25 mouse cellular contexts compared by ENCODE assay signal in genomic region chr15:10830478-10830877, GRCm38 (mm10).
DNase-seq lines count a peak whose midpoint lies in the region; ATAC-seq and TF ChIP-seq lines count a peak whose summit lies in the region.
"Had no signal": no experiment of that assay in that cellular context is flagged by ENCODE, and none has a peak within 500 bp of the region (broad histone marks: within the 10 kb centered on the region; RNA-seq: fewer than 3 reads in every experiment).

No protein-coding gene starts in this region.

- no peaks in the 10 kb centered on the region for H3K36me3 ChIP-seq in intestine, embryonic 14.5 days (ENCODE audit: control insufficient read depth, insufficient read depth, low read length)
- no peaks in the 10 kb centered on the region for H3K36me3 ChIP-seq in intestine, embryonic 16.5 days (ENCODE audit: control insufficient read depth, insufficient read depth, low read length)
- no peaks in the 10 kb centered on the region for H3K36me3 ChIP-seq in lung, embryonic 14.5 days (ENCODE audit: insufficient read depth)
- H3K36me3 ChIP-seq in limb, embryonic 14.5 days (ENCODE audit: control insufficient read depth, insufficient read depth, low read length): no peaks in the 10 kb centered on the region
- H3K36me3 ChIP-seq: embryonic facial prominence, embryonic 10.5 days; embryonic facial prominence, embryonic 12.5 days; forebrain, embryonic 15.5 days; G1E had no signal

- H3K4me1 ChIP-seq in intestine, embryonic 14.5 days (replicated peaks; ENCODE audit: control insufficient read depth, insufficient read depth, low read length): peaks cover 6% of the 10 kb centered on the region; the same call in 1 of the 2 replicates
- peaks cover 8% of the 10 kb centered on the region for H3K4me1 ChIP-seq in intestine, embryonic 16.5 days (ENCODE audit: control insufficient read depth, insufficient read depth, low read length)
- H3K4me1 ChIP-seq in lung, embryonic 14.5 days (ENCODE audit: insufficient read depth): peaks cover 10% of the 10 kb centered on the region; the same call in 1 of the 2 replicates
- H3K4me1 ChIP-seq in limb, embryonic 14.5 days (ENCODE audit: control insufficient read depth, insufficient read depth, low read length): peaks cover 7% of the 10 kb centered on the region; the same call in 1 of the 2 replicates
- H3K4me1 ChIP-seq: embryonic facial prominence, embryonic 10.5 days; embryonic facial prominence, embryonic 12.5 days; forebrain, embryonic 13.5 days; forebrain, embryonic 15.5 days had no signal

- WGBS in intestine, embryonic 14.5 days: 69% methylated on average over 5 of the region's 5 CpGs
- 74% methylated on average over 5 of the region's 5 CpGs for WGBS in intestine, embryonic 16.5 days
- 42% methylated on average over 5 of the region's 5 CpGs for WGBS in lung, embryonic 14.5 days
- 42% methylated on average over 5 of the region's 5 CpGs for WGBS in limb, embryonic 14.5 days

- no peak for TF ChIP-seq CTCF in lung, embryonic 14.5 days (IDR thresholded peaks at IDR 0.05; ENCODE audit: low read depth)

- peak; percentile 38 for DNase-seq in intestine, embryonic 14.5 days (ENCODE audit: low spot score)
- DNase-seq in lung, embryonic 14.5 days: peak; percentile 41
- DNase-seq in lung, postnatal 4 days: no peak
- DNase-seq in brain, adult 2 months (ENCODE audit: low read depth, low spot score): peak; percentile 19
- no peak for DNase-seq in limb, embryonic 14.5 days (ENCODE audit: low spot score)
- DNase-seq in adipocyte (ENCODE audit: low spot score): no peak
- DNase-seq: adrenal gland, adult 2 months; adrenal gland, postnatal 10 days; adrenal gland, postnatal 25 days; B cell, adult 2 months; cerebellum, adult 11-12 months; cerebellum, adult 2 months; cerebellum, adult 9-10 months; cerebellum, postnatal 10 days; cerebellum, postnatal 25 days had no signal

- no peak overlapping the region for H3K4me2 ChIP-seq in intestine, embryonic 14.5 days (ENCODE audit: low read length)
- no peak overlapping the region for H3K4me2 ChIP-seq in intestine, embryonic 16.5 days (ENCODE audit: low read depth, low read length)
- no peak overlapping the region for H3K4me2 ChIP-seq in lung, embryonic 14.5 days
- H3K4me2 ChIP-seq in limb, embryonic 14.5 days (replicated peaks; ENCODE audit: low read depth, low read length, severe bottlenecking): no peak overlapping the region
- H3K4me2 ChIP-seq: embryonic facial prominence, embryonic 12.5 days; forebrain, embryonic 13.5 days; forebrain, embryonic 15.5 days had no signal

- no peak for TF ChIP-seq POLR2A in limb, embryonic 14.5 days (IDR thresholded peaks at IDR 0.05; ENCODE audit: borderline replicate concordance, extremely low read depth, insufficient read depth, insufficient read length)

- H3K27me3 ChIP-seq in intestine, embryonic 14.5 days (replicated peaks; ENCODE audit: control insufficient read depth, insufficient read depth, low read length): no peaks in the 10 kb centered on the region
- no peaks in the 10 kb centered on the region for H3K27me3 ChIP-seq in intestine, embryonic 16.5 days (replicated peaks; ENCODE audit: control insufficient read depth, insufficient read depth, low read length)
- no peaks in the 10 kb centered on the region for H3K27me3 ChIP-seq in lung, embryonic 14.5 days (ENCODE audit: insufficient read depth, low read length)
- no peaks in the 10 kb centered on the region for H3K27me3 ChIP-seq in limb, embryonic 14.5 days (ENCODE audit: control insufficient read depth, insufficient read depth, low read length)
- H3K27me3 ChIP-seq: CH12.LX; embryonic facial prominence, embryonic 12.5 days; forebrain, embryonic 13.5 days; forebrain, embryonic 15.5 days; Patski had no signal

- no peak for ATAC-seq in intestine, embryonic 14.5 days (replicated peaks; ENCODE audit: low FRiP score, low TSS enrichment, low read depth)
- ATAC-seq in intestine, embryonic 16.5 days: no peak
- ATAC-seq in lung, embryonic 14.5 days (ENCODE audit: insufficient read depth): peak; percentile 77; the same call in 1 of the 2 replicates
- 0 out of 2 replicates have a peak, but pooled peaks have one; percentile 55 for ATAC-seq in limb, embryonic 14.5 days (ENCODE audit: low FRiP score, low read depth)
- ATAC-seq: activated CD4-positive, CD25-positive, alpha-beta regulatory T cell, adult 4 months; CD4-positive, CD25-positive, alpha-beta regulatory T cell, adult 4 months; forebrain, embryonic 13.5 days; forebrain, embryonic 15.5 days; Patski had no signal

- H3K27ac ChIP-seq in intestine, embryonic 14.5 days (ENCODE audit: low read depth): no peak overlapping the region
- H3K27ac ChIP-seq in intestine, embryonic 16.5 days (ENCODE audit: low read length): no peak overlapping the region
- no peak overlapping the region for H3K27ac ChIP-seq in lung, embryonic 14.5 days (ENCODE audit: low read depth)
- H3K27ac ChIP-seq in limb, embryonic 14.5 days (replicated peaks; ENCODE audit: low read depth, low read length): no peak overlapping the region
- H3K27ac ChIP-seq: embryonic facial prominence, embryonic 10.5 days; embryonic facial prominence, embryonic 12.5 days; forebrain, embryonic 13.5 days; forebrain, embryonic 15.5 days had no signal

- H3K9me3 ChIP-seq in intestine, embryonic 14.5 days (ENCODE audit: control insufficient read depth, low read length): no peaks in the 10 kb centered on the region
- H3K9me3 ChIP-seq in intestine, embryonic 16.5 days (ENCODE audit: control insufficient read depth, low read length): no peaks in the 10 kb centered on the region
- H3K9me3 ChIP-seq in lung, embryonic 14.5 days (ENCODE audit: low read depth, low read length): no peaks in the 10 kb centered on the region
- no peaks in the 10 kb centered on the region for H3K9me3 ChIP-seq in limb, embryonic 14.5 days (ENCODE audit: control insufficient read depth, low read length)
- H3K9me3 ChIP-seq: embryonic facial prominence, embryonic 10.5 days; embryonic facial prominence, embryonic 12.5 days; forebrain, embryonic 13.5 days; forebrain, embryonic 15.5 days; G1E had no signal

- no peak overlapping the region for H3K9ac ChIP-seq in intestine, embryonic 14.5 days (ENCODE audit: low read length)
- H3K9ac ChIP-seq in intestine, embryonic 16.5 days (ENCODE audit: low read depth, low read length): no peak overlapping the region
- H3K9ac ChIP-seq in lung, embryonic 14.5 days: no peak overlapping the region
- H3K9ac ChIP-seq in limb, embryonic 14.5 days (ENCODE audit: low read depth, low read length, severe bottlenecking): no peak overlapping the region
- H3K9ac ChIP-seq: embryonic facial prominence, embryonic 12.5 days; forebrain, embryonic 13.5 days; forebrain, embryonic 15.5 days had no signal

- H3K4me3 ChIP-seq in intestine, embryonic 14.5 days (ENCODE audit: low read depth, low read length): no peak overlapping the region
- no peak overlapping the region for H3K4me3 ChIP-seq in intestine, embryonic 16.5 days (ENCODE audit: low read length)
- no peak overlapping the region for H3K4me3 ChIP-seq in lung, embryonic 14.5 days (ENCODE audit: low read depth, low read length)
- no peak overlapping the region for H3K4me3 ChIP-seq in limb, embryonic 14.5 days (replicated peaks; ENCODE audit: low read length)
- H3K4me3 ChIP-seq: embryonic facial prominence, embryonic 10.5 days; embryonic facial prominence, embryonic 12.5 days; forebrain, embryonic 13.5 days; forebrain, embryonic 15.5 days had no signal

Comparison
In these comparisons a context has a peak if more than half of its experiments do, and no peak if none do; other contexts are left out.
1. DNase-seq: peak in intestine, embryonic 14.5 days (single experiment), lung, embryonic 14.5 days (single experiment) and brain, adult 2 months (single experiment); none in lung, postnatal 4 days (0 of 2), limb, embryonic 14.5 days (single experiment) and adipocyte (single experiment).
2. ATAC-seq: peak in lung, embryonic 14.5 days (single experiment) and limb, embryonic 14.5 days (single experiment); none in intestine, embryonic 14.5 days (single experiment) and intestine, embryonic 16.5 days (single experiment).